Mouse (Mus musculus) MN1 (cell line): Measurements from ENCODE around the gene Ccr4.

Source experiments
- DNase-seq: peaks from one replicate; pipeline ENCODE4 v3.0.0-alpha.2; 2016; ENCODE audit warnings: low spot score

Gene Ccr4

DNA sequence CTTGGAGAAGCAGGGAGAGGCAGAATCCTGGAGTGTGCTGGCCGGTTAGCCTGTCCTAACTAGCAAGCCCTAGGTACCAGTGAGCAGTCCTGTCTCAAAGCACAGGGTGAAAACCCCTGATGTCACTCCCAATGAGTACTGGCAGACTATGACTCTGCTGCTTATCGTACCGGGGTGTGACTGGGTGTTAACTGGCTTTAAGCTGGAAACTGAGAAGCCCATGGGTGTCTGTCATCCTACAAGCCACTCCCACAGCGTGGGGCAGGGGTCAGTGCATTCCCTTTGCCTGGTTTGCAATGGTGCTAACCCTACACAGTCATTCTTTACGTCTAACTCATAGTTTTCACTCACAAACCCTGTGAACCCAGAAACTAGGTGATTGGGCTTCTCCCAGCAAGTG lies 36.5 kb downstream of the Ccr4 start:
- DNase-seq: no peak

DNA sequence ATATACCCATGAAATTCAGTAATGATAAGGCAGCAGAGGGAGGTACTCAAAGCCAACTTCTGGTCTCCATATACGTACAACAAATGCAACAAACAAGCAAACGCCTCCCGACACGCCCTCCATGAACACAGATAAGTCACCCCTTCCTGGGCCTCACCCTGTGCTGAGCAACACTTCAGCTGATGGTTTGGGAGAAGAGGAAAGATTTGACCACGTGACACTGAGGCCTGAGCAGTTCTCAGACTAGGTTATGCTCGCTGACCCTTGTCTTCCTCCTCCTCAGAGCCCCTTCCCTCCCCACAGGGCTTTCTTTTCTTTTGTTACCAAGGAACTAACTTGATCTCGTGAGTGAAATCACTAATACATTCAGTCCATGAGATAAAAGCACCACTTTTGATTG lies 37.8 kb downstream of the Ccr4 start:
- DNase-seq: no peak

DNA sequence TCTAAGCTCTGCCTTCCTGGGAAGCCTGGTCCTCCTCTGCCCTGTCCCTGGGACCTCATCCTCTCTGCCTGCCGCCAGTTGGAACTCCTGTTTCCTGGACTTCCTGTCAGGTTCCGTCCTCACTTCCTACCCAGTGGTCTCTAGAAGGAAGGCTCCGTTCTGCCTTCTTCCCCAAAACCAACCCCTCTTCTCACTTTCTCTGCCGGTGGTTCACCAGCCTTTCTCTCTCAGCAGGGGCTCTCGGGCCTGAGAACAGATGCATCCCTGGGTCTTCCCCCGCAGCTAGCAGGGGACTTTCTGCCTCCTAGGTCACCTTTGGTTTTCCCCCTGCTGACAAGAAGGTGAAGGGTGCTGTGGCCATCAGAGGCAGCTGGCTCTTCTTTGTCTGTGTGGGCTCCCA lies 39.3 kb downstream of the Ccr4 start:
- DNase-seq: no peak

GRCm38 (mm10) chr9:114462569-114462968 lies 42.1 kb downstream of the Ccr4 start:
- DNase-seq: no peak

DNA sequence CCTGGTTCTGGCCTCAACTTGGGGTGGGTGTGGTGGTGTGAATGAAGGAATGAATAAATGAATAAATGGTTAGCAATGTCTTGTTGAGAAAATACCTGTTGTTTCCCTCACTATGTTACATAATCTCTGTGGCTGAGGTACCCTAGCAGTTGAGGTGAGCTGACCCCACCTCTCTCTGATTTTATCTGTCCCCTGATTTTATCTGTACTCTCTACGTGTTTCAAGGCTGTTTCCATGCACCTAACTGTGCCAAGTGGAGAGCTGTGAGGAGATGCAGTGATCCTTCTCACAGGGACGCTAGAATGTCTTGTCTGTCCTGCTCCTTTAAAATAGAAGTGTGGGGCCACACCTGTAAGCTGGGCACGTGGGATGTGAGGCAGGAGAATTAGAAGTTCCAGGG lies 46.3 kb downstream of the Ccr4 start:
- DNase-seq: no peak

DNA sequence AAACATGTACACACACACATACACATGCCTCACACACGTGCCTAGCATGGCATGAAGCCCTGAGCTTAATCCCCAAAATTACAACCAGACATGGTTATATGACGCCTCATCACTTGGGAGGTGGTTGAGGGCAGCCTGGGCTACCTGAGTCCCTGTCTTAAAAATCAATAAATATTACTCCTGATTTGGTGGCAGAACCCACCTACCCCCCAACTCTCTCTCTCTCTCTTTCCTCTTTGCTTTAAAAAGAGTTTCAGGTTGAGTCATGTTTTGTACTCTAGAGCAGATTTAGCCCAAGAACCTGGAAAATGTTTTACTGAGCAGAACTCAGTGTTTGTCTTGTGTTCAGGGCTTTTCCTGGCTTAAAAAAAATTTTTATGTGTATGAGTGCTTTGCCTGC lies 49.3 kb downstream of the Ccr4 start:
- no peak for DNase-seq

DNA sequence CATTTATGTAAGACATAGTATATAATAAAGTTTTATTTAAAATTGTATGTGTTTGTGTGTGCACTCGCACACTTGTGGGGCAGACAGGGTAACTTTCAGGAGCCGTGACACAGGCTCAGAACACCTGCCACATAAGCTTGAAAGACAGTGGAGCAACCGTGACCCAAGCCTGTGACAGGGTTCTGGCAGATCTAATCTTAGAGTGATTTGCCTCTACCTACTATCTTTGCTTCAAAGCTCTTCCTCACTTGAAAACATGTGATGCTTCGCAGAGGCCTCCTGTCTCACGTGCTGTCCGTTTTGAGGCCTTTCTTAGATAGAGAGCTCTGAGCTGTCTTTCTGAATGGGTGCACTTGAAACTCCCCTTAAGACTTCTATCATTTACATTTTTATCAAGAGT lies 52.3 kb downstream of the Ccr4 start:
- DNase-seq: no peak

- no peak for DNase-seq
Observed at GRCm38 (mm10) chr9:114451615-114452014, 53.1 kb downstream of the Ccr4 start.

GRCm38 (mm10) chr9:114449120-114449754 lies 55.5 kb downstream of the Ccr4 start:
- no peak for DNase-seq

DNA sequence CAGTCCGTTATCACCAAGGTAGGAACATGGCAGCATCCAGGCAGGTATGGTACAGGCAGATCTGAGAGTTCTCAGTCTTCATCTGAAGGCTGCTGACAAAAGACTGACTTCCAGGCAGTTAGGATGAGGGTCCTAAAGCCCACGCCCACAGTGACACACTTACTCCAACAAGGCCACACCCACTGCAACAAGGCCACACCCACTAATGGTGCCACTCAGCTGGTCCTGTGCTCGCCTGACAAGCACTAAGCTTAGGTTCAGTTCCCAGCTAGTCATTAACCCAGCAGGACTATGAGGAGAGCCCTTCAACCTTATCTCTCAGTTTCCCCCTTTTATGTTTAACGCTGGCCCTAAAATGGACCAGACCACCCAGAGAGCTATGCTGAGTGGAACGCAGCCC lies 56.0 kb downstream of the Ccr4 start:
- DNase-seq: no peak

DNA sequence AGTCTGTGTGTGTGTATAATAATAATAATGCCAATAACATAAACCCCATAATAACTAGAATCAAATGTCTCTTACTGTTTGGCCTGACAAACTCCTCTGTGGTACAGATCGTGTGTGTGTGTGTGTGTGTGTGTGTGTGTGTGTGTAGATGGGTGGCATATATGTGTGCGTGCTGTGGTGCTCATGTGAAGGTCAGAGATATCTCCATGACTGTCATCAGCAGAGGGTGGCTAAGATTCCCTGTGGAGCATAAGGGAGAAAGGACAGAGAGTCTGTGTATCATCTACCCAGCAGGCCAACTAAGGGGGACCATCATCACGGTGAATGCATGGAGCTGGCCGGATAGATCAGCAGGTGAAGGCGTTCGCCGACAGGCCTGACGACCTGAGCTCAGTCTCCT lies 57.8 kb downstream of the Ccr4 start:
- no peak for DNase-seq

GRCm38 (mm10) chr9:114443351-114443750 lies 61.4 kb downstream of the Ccr4 start:
- no peak for DNase-seq

- DNase-seq: no peak
Observed at GRCm38 (mm10) chr9:114442893-114443292, 61.8 kb downstream of the Ccr4 start.

- no peak for DNase-seq
Observed at GRCm38 (mm10) chr9:114442225-114442624, 62.5 kb downstream of the Ccr4 start.

GRCm38 (mm10) chr9:114440548-114440947 lies 64.2 kb downstream of the Ccr4 start:
- DNase-seq: no peak
